In genomic region chr2:155742931-155743337, GRCm38 (mm10) we compare ENCODE assay signal across 8 mouse cellular contexts. TPM values are rescaled to one million over a fixed set of nuclear protein-coding genes. Genes with fewer than 3 reads are reported as not detected.
A peak's percentile ranks its signal among the peaks of the same experiment; 100 is the strongest.
DNase-seq lines count a peak whose midpoint lies in the region; ATAC-seq and TF ChIP-seq lines count a peak whose summit lies in the region.

No protein-coding gene starts in this region.

- H3K4me2 ChIP-seq in hindbrain, postnatal 0 days (ENCODE audit: low read depth, low read length) = no peak overlapping the region
- no peak overlapping the region for H3K4me2 ChIP-seq in hindbrain, embryonic 16.5 days (ENCODE audit: low read length)
- H3K4me2 ChIP-seq in heart, embryonic 11.5 days = no peak overlapping the region

- no peaks in the 10 kb centered on the region for H3K27me3 ChIP-seq in hindbrain, postnatal 0 days (ENCODE audit: insufficient read depth, low read length)
- no peaks in the 10 kb centered on the region for H3K27me3 ChIP-seq in hindbrain, embryonic 16.5 days (replicated peaks; ENCODE audit: control insufficient read depth, insufficient read depth, low read length)
- no peaks in the 10 kb centered on the region for H3K27me3 ChIP-seq in heart, embryonic 11.5 days (ENCODE audit: control insufficient read depth, insufficient read depth, low read length)

- H3K27ac ChIP-seq in hindbrain, postnatal 0 days = no peak overlapping the region
- no peak overlapping the region for H3K27ac ChIP-seq in hindbrain, embryonic 16.5 days (ENCODE audit: low read depth, low read length)
- peak overlapping the region; percentile 18; the same call in 1 of the 2 replicates for H3K27ac ChIP-seq in heart, embryonic 11.5 days (ENCODE audit: low read depth, low read length)

- 58% methylated on average over 12 of the region's 12 CpGs for WGBS in hindbrain, postnatal 0 days
- WGBS in hindbrain, embryonic 16.5 days = 76% methylated on average over 12 of the region's 12 CpGs
- WGBS in heart, embryonic 11.5 days (ENCODE audit: insufficient replicate concordance) = 55% methylated on average over 12 of the region's 12 CpGs

- DNase-seq in hindbrain, postnatal 0 days (ENCODE audit: low spot score) = peak; percentile 14
- DNase-seq in kidney, postnatal 14 days = peak; percentile 79
- no peak for DNase-seq in left cerebral cortex, postnatal 25 days (ENCODE audit: low spot score in 2 of 2)
- DNase-seq in layer of hippocampus, postnatal 14 days (ENCODE audit: low spot score in 2 of 2) = no peak
- no peak for DNase-seq in gastrocnemius, adult 8-10 months (ENCODE audit: low spot score in 2 of 2)

- no peaks in the 10 kb centered on the region for H3K4me1 ChIP-seq in hindbrain, postnatal 0 days (ENCODE audit: insufficient read depth, low read length)
- H3K4me1 ChIP-seq in hindbrain, embryonic 16.5 days (ENCODE audit: control insufficient read depth, insufficient read depth, low read depth, low read length) = no peaks in the 10 kb centered on the region
- H3K4me1 ChIP-seq in heart, embryonic 11.5 days (ENCODE audit: control insufficient read depth, insufficient read depth, low read length) = 0 out of 2 replicates have a peak, but pooled peaks cover 3% of the 10 kb centered on the region

- intact Hi-C loops in left cerebral cortex, postnatal 25 days (cut with DNase I) = no loop called here

- no peak overlapping the region for H3K4me3 ChIP-seq in hindbrain, postnatal 0 days (ENCODE audit: low read length)
- H3K4me3 ChIP-seq in hindbrain, embryonic 16.5 days (ENCODE audit: low read length) = no peak overlapping the region
- H3K4me3 ChIP-seq in heart, embryonic 11.5 days (ENCODE audit: low read depth, low read length) = no peak overlapping the region

- no peak overlapping the region for H3K9ac ChIP-seq in hindbrain, postnatal 0 days (replicated peaks; ENCODE audit: low read length)
- H3K9ac ChIP-seq in hindbrain, embryonic 16.5 days (ENCODE audit: low read depth, low read length) = no peak overlapping the region
- no peak overlapping the region for H3K9ac ChIP-seq in heart, embryonic 11.5 days (ENCODE audit: low read depth, low read length)

- ATAC-seq in hindbrain, postnatal 0 days = no peak
- no peak for ATAC-seq in hindbrain, embryonic 16.5 days
- ATAC-seq in heart, embryonic 11.5 days (replicated peaks; ENCODE audit: insufficient number of reproducible peaks, low FRiP score, low TSS enrichment) = peak; percentile 69
- ATAC-seq in megakaryocyte-erythroid progenitor cell, adult 5-6 weeks (replicated peaks; ENCODE audit: low FRiP score, low TSS enrichment, poor library complexity, severe bottlenecking) = peak; percentile 62

- no peaks in the 10 kb centered on the region for H3K36me3 ChIP-seq in hindbrain, postnatal 0 days (ENCODE audit: insufficient read depth, low read length)
- no peaks in the 10 kb centered on the region for H3K36me3 ChIP-seq in hindbrain, embryonic 16.5 days (ENCODE audit: control insufficient read depth, insufficient read depth, low read length)
- H3K36me3 ChIP-seq in heart, embryonic 11.5 days (ENCODE audit: control insufficient read depth, insufficient read depth, low read length) = no peaks in the 10 kb centered on the region

- no peak for TF ChIP-seq CTCF in hindbrain, postnatal 0 days (IDR thresholded peaks at IDR 0.05; ENCODE audit: low read depth)

- no peaks in the 10 kb centered on the region for H3K9me3 ChIP-seq in hindbrain, postnatal 0 days (ENCODE audit: low read length)
- H3K9me3 ChIP-seq in hindbrain, embryonic 16.5 days (ENCODE audit: control insufficient read depth, low read length) = no peaks in the 10 kb centered on the region
- no peaks in the 10 kb centered on the region for H3K9me3 ChIP-seq in heart, embryonic 11.5 days (replicated peaks; ENCODE audit: control insufficient read depth, low read length)

RNA-seq across cellular contexts. Expression of gene Gm17581, which starts 7.3 kb away (rescaled TPM):
- total RNA-seq in hindbrain, postnatal 0 days (2014; rRNA removed) = not detected in 2 replicates
- polyA plus RNA-seq in hindbrain, postnatal 0 days (2015; fragmentation: Nextera tagmentation; extraction: Ambion mirVana) = not detected in 2 replicates
- not detected in 2 replicates for polyA plus RNA-seq in hindbrain, embryonic 16.5 days (2015; fragmentation: Nextera tagmentation; extraction: Ambion mirVana)
- polyA plus RNA-seq in heart, embryonic 11.5 days (2014; fragmentation: Nextera tagmentation; extraction: Ambion mirVana) = not detected in 2 replicates
- total RNA-seq in megakaryocyte-erythroid progenitor cell, adult 5-6 weeks (2014; fragmentation: Nextera tagmentation) = not detected in 2 replicates
- not detected in 2 replicates for total RNA-seq in megakaryocyte-erythroid progenitor cell, adult 5-6 weeks (2017)
- total RNA-seq in left cerebral cortex, postnatal 25 days (2021) = not detected
- total RNA-seq in layer of hippocampus, postnatal 14 days (2021) = not detected
- not detected for total RNA-seq in gastrocnemius, adult 8-10 months (2022)

RNA-seq across cellular contexts. Expression of gene Procr, which starts 8.0 kb away (rescaled TPM):
- total RNA-seq in hindbrain, postnatal 0 days (2014; rRNA removed) = 1.1 and 1.4 TPM in 2 replicates
- 1.6 and 2.6 TPM in 2 replicates for polyA plus RNA-seq in hindbrain, postnatal 0 days (2015; fragmentation: Nextera tagmentation; extraction: Ambion mirVana)
- polyA plus RNA-seq in hindbrain, embryonic 16.5 days (2015; fragmentation: Nextera tagmentation; extraction: Ambion mirVana) = 2.3 and 3.7 TPM in 2 replicates
- polyA plus RNA-seq in heart, embryonic 11.5 days (2014; fragmentation: Nextera tagmentation; extraction: Ambion mirVana) = 8.6 and 9.2 TPM in 2 replicates
- not detected in 2 replicates for total RNA-seq in megakaryocyte-erythroid progenitor cell, adult 5-6 weeks (2014; fragmentation: Nextera tagmentation)
- total RNA-seq in megakaryocyte-erythroid progenitor cell, adult 5-6 weeks (2017) = 1.4 TPM in 1 of 2 replicates, not detected in the other
- total RNA-seq in left cerebral cortex, postnatal 25 days (2021) = 1 to 10 TPM in 1 of 2 experiments, under 1 TPM in 1; 0.96 to 1.3 TPM
- total RNA-seq in layer of hippocampus, postnatal 14 days (2021) = 1 to 10 TPM; 1.3 to 1.6 TPM
- total RNA-seq in gastrocnemius, adult 8-10 months (2022) = 10 to 100 TPM in 1 of 4 experiments, 1 to 10 TPM in 3; 5.1 to 10.2 (median 7.5) TPM

RNA-seq across cellular contexts. Expression of gene Edem2, which starts 13.7 kb away (rescaled TPM):
- 32.0 and 40.7 TPM in 2 replicates for total RNA-seq in hindbrain, postnatal 0 days (2014; rRNA removed)
- polyA plus RNA-seq in hindbrain, postnatal 0 days (2015; fragmentation: Nextera tagmentation; extraction: Ambion mirVana) = 27.9 and 35.2 TPM in 2 replicates
- 42.4 and 45.5 TPM in 2 replicates for polyA plus RNA-seq in hindbrain, embryonic 16.5 days (2015; fragmentation: Nextera tagmentation; extraction: Ambion mirVana)
- polyA plus RNA-seq in heart, embryonic 11.5 days (2014; fragmentation: Nextera tagmentation; extraction: Ambion mirVana) = 28.6 and 28.8 TPM in 2 replicates
- total RNA-seq in megakaryocyte-erythroid progenitor cell, adult 5-6 weeks (2014; fragmentation: Nextera tagmentation) = 15.9 and 23.0 TPM in 2 replicates
- 10.1 and 14.7 TPM in 2 replicates for total RNA-seq in megakaryocyte-erythroid progenitor cell, adult 5-6 weeks (2017)
- 10 to 100 TPM; 16.9 to 19.2 TPM for total RNA-seq in left cerebral cortex, postnatal 25 days (2021)
- 10 to 100 TPM; 18.2 to 19.6 TPM for total RNA-seq in layer of hippocampus, postnatal 14 days (2021)
- total RNA-seq in gastrocnemius, adult 8-10 months (2022) = 1 to 10 TPM; 3.1 to 4.5 (median 3.8) TPM

RNA-seq across cellular contexts. Expression of gene Mmp24, which starts 32.2 kb away (rescaled TPM):
- 161 and 179 TPM in 2 replicates for total RNA-seq in hindbrain, postnatal 0 days (2014; rRNA removed)
- 12.2 and 12.4 TPM in 2 replicates for polyA plus RNA-seq in hindbrain, postnatal 0 days (2015; fragmentation: Nextera tagmentation; extraction: Ambion mirVana)
- 16.0 and 16.8 TPM in 2 replicates for polyA plus RNA-seq in hindbrain, embryonic 16.5 days (2015; fragmentation: Nextera tagmentation; extraction: Ambion mirVana)
- 0.04 TPM in 1 of 2 replicates, not detected in the other for polyA plus RNA-seq in heart, embryonic 11.5 days (2014; fragmentation: Nextera tagmentation; extraction: Ambion mirVana)
- not detected in 2 replicates for total RNA-seq in megakaryocyte-erythroid progenitor cell, adult 5-6 weeks (2014; fragmentation: Nextera tagmentation)
- total RNA-seq in megakaryocyte-erythroid progenitor cell, adult 5-6 weeks (2017) = 0.05 TPM in 1 of 2 replicates, not detected in the other
- 10 to 100 TPM; 37.2 to 38.8 TPM for total RNA-seq in left cerebral cortex, postnatal 25 days (2021)
- total RNA-seq in layer of hippocampus, postnatal 14 days (2021) = 10 to 100 TPM; 50.0 to 53.3 TPM
- total RNA-seq in gastrocnemius, adult 8-10 months (2022) = not detected

RNA-seq across cellular contexts. Expression of gene Trpc4ap, which starts 50.8 kb away (rescaled TPM):
- 169 and 172 TPM in 2 replicates for total RNA-seq in hindbrain, postnatal 0 days (2014; rRNA removed)
- 127 and 129 TPM in 2 replicates for polyA plus RNA-seq in hindbrain, postnatal 0 days (2015; fragmentation: Nextera tagmentation; extraction: Ambion mirVana)
- 155 and 168 TPM in 2 replicates for polyA plus RNA-seq in hindbrain, embryonic 16.5 days (2015; fragmentation: Nextera tagmentation; extraction: Ambion mirVana)
- polyA plus RNA-seq in heart, embryonic 11.5 days (2014; fragmentation: Nextera tagmentation; extraction: Ambion mirVana) = 92.4 and 102 TPM in 2 replicates
- total RNA-seq in megakaryocyte-erythroid progenitor cell, adult 5-6 weeks (2014; fragmentation: Nextera tagmentation) = 86.6 and 122 TPM in 2 replicates
- 45.2 and 61.0 TPM in 2 replicates for total RNA-seq in megakaryocyte-erythroid progenitor cell, adult 5-6 weeks (2017)
- total RNA-seq in left cerebral cortex, postnatal 25 days (2021) = 100 to 1,000 TPM; 146 to 147 TPM
- 100 to 1,000 TPM; 149 to 156 TPM for total RNA-seq in layer of hippocampus, postnatal 14 days (2021)
- 100 to 1,000 TPM in 3 of 4 experiments, 10 to 100 TPM in 1; 95.4 to 104 (median 101) TPM for total RNA-seq in gastrocnemius, adult 8-10 months (2022)

Comparison
In these comparisons a context has a peak if more than half of its experiments do, and no peak if none do; other contexts are left out.
1. ATAC-seq: peak in heart, embryonic 11.5 days (single experiment) and megakaryocyte-erythroid progenitor cell, adult 5-6 weeks (single experiment); none in hindbrain, postnatal 0 days (single experiment) and hindbrain, embryonic 16.5 days (single experiment).
2. DNase-seq: peak in hindbrain, postnatal 0 days (single experiment) and kidney, postnatal 14 days (single experiment); none in left cerebral cortex, postnatal 25 days (0 of 2), layer of hippocampus, postnatal 14 days (0 of 2) and gastrocnemius, adult 8-10 months (0 of 2).